Mouse (Mus musculus) kidney, embryonic 14.5 days (tissue): ENCODE results near the gene Med21. TPM values are rescaled to one million over a fixed set of nuclear protein-coding genes. Genes with fewer than 3 reads are reported as not detected.

Experiments
- ATAC-seq: fragments of 200-750 bp; cut with Nextera tagmentation; 2 replicates; pipeline ENCODE4 v1.8.0; 2017; ENCODE audit warnings: moderate number of reproducible peaks, mild to moderate bottlenecking, moderate TSS enrichment, moderate library complexity; ENCODE audit not compliant: low FRiP score, low TSS enrichment
- H3K27ac ChIP-seq: fragments of 300-500 bp; sonication (generic); 2 replicates; pipeline ENCODE4 v1.5.1; 2014; ENCODE audit warnings: low read depth, mild to moderate bottlenecking, low read length, moderate library complexity, mixed read lengths
- H3K27me3 ChIP-seq: fragments of 300-500 bp; sonication (generic); 2 replicates; pipeline ENCODE4 v1.6.1; 2014; ENCODE audit warnings: mild to moderate bottlenecking, low read length; ENCODE audit not compliant: control insufficient read depth, insufficient read depth
- H3K36me3 ChIP-seq: fragments of 300-500 bp; sonication (generic); 2 replicates; pipeline ENCODE4 v1.6.1; 2014; ENCODE audit warnings: low read length, mixed read lengths; ENCODE audit not compliant: control insufficient read depth, insufficient read depth
- H3K4me1 ChIP-seq: fragments of 300-500 bp; sonication (generic); 2 replicates; pipeline ENCODE4 v1.6.1; 2014; ENCODE audit warnings: low read length, mixed read lengths; ENCODE audit not compliant: control insufficient read depth, insufficient read depth
- H3K4me2 ChIP-seq: fragments of 300-500 bp; sonication (generic); replicated peaks from 2 replicates; pipeline ENCODE4 v1.6.1; 2014; ENCODE audit warnings: low read depth, mild to moderate bottlenecking, low read length
- H3K4me3 ChIP-seq: fragments of 300-500 bp; sonication (generic); 2 replicates; pipeline ENCODE4 v1.5.1; 2014; ENCODE audit warnings: mild to moderate bottlenecking, low read length
- H3K9ac ChIP-seq: fragments of 300-500 bp; sonication (generic); 2 replicates; pipeline ENCODE4 v1.6.1; 2014; ENCODE audit warnings: low read depth, mild to moderate bottlenecking, low read length, moderate library complexity
- H3K9me3 ChIP-seq: fragments of 300-500 bp; sonication (generic); 2 replicates; pipeline ENCODE4 v1.6.1; 2016; ENCODE audit warnings: low read length; ENCODE audit not compliant: control insufficient read depth
- WGBS: fragments of 180-500 bp; shearing (Covaris S2); extraction: QIAGEN DNeasy Blood & Tissue Kit; methylation state at CpG from one replicate; pipeline ENCODE4 v1.1.7; 2014; 5-methylcytosine and 5-hydroxymethylcytosine counted together
- polyA plus RNA-seq: library from polyadenylated mRNA; unstranded; fragments of >200 nt; fragmentation: Nextera tagmentation; extraction: Ambion mirVana; gene quantifications from 2 replicates; pipeline ENCODE4 v1.2.1, GENCODE M21; 2014

Med21 gene
- polyA plus RNA-seq, 1 experiment from 2014 or later, result 143 TPM

GRCm38 (mm10) chr6:146634759-146635606 lies 7.4 kb upstream of the Med21 start:
- H3K4me3 ChIP-seq, result peak overlapping the region; percentile 80
- peak overlapping the region; percentile 70 for H3K4me2 ChIP-seq

DNA sequence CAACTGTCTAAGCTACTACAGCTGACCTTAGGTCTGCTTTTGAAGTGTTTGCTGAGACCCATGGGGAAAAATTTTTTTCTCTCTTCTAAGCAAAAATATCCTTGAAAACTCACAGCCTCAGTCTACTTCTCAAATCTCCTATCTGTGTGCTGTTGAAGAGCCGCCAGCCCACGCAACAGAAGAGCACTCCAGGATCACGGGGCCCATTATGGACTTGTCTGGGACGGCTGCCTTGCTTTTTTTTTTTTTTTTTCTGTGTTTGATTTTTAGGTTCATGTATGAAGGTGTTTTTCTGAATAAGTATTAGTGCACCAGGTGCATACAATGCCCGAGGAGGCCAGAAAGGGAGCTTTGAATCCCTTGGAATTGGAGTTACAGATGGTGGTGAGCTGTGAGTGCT lies 5.9 kb upstream of the Med21 start:
- H3K9me3 ChIP-seq, result no peaks in the 10 kb centered on the region
- 86% methylated on average over 5 of the region's 5 CpGs for WGBS
- H3K27ac ChIP-seq, result no peak overlapping the region
- H3K36me3 ChIP-seq, result no peaks in the 10 kb centered on the region
- peaks cover 16% of the 10 kb centered on the region for H3K4me1 ChIP-seq
- no peak for ATAC-seq
- H3K9ac ChIP-seq, result no peak overlapping the region
- H3K4me3 ChIP-seq, result no peak overlapping the region
- H3K27me3 ChIP-seq, result no peaks in the 10 kb centered on the region
- H3K4me2 ChIP-seq, result no peak overlapping the region

More at GRCm38 (mm10) chr6:146634759-146635606, 7.4 kb upstream of the Med21 start:
- no peaks in the 10 kb centered on the region for H3K36me3 ChIP-seq
- H3K4me1 ChIP-seq, result peaks cover 16% of the 10 kb centered on the region
- H3K9me3 ChIP-seq, result no peaks in the 10 kb centered on the region
- no peak overlapping the region for H3K27ac ChIP-seq
- H3K9ac ChIP-seq, result no peak overlapping the region
- H3K27me3 ChIP-seq, result no peaks in the 10 kb centered on the region
- WGBS, result 63% methylated on average over 4 of the region's 4 CpGs
- no peak for ATAC-seq

DNA sequence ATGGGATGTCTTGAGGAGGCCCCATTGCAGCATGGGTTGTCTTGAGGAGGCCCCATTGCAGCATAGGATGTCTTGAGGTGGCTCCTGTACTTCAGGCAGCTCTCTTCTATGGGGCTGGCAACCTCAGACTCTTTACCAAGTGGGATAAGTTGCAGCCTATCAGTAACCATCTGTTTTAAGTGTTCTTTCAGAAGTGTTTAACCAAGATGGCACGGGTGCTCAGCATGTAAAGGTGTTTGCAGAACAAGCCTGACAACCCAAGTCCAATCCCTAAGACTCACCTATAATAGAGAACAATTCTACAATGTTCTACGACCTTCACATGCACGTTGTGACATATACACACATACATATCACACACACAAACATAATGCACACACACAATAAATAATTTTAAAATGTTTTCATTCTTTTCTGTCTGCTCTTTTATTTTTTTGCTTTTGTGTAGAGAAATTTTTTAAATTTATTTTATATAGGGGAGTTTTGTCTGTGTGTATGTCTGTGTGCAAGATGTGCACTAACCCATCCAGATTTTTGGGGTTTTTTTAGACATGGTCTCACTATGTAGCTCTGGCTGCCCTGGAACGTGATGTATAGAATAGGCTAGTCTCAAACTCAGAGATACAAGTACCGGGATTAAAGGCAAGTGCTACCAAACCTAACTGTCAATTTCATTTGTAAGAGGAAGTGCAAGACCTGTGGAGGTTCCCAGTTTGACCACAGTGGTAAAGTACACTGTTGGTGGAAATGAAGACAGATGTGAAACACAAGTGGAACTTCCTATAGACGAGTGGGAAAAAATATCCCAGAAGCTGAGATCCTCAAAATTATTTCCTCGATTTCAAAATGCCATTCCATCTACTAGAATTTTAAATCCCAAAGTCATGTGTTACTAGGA lies 2.0 kb upstream of the Med21 start:
- peaks cover 6% of the 10 kb centered on the region; the same call in 1 of the 2 replicates for H3K4me1 ChIP-seq
- H3K4me2 ChIP-seq, result no peak overlapping the region
- 90% methylated on average over 7 of the region's 7 CpGs for WGBS
- no peak overlapping the region for H3K4me3 ChIP-seq
- H3K27me3 ChIP-seq, result no peaks in the 10 kb centered on the region
- no peaks in the 10 kb centered on the region for H3K36me3 ChIP-seq
- no peak overlapping the region for H3K9ac ChIP-seq
- H3K9me3 ChIP-seq, result no peaks in the 10 kb centered on the region
- no peak overlapping the region for H3K27ac ChIP-seq
- no peak for ATAC-seq

GRCm38 (mm10) chr6:146640991-146641390 lies 1.4 kb upstream of the Med21 start:
- H3K27ac ChIP-seq, result no peak overlapping the region
- H3K9me3 ChIP-seq, result no peaks in the 10 kb centered on the region
- H3K4me3 ChIP-seq, result no peak overlapping the region
- no peak for ATAC-seq
- WGBS, result 82% methylated on average over 6 of the region's 6 CpGs
- no peaks in the 10 kb centered on the region for H3K36me3 ChIP-seq
- no peaks in the 10 kb centered on the region for H3K27me3 ChIP-seq
- H3K4me1 ChIP-seq, result peaks cover 6% of the 10 kb centered on the region; the same call in 1 of the 2 replicates
- H3K4me2 ChIP-seq, result no peak overlapping the region
- no peak overlapping the region for H3K9ac ChIP-seq

GRCm38 (mm10) chr6:146641621-146642210 lies 631 bp upstream of the Med21 start:
- 66% methylated on average over 11 of the region's 11 CpGs for WGBS
- ATAC-seq, result no peak

DNA sequence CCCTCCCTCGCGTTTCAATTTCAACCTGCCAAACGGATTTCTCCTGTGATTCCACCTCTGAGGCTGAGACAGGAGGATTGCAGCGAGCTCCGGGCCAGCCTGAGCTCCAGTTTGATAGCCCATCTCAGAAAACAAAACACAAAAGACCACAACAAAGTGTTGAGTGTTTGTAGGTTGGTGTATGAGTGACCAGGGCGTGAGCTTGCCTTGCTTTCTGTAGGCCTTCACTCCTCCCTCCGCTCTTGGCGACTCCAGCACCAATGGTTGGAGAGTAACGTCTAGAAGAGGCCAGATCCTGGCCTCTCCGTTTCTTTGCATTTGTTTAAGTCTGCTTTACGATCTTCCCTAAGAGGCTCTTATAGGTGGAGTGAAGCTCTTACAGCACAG lies 830 bp downstream of the Med21 start:
- H3K36me3 ChIP-seq, result no peaks in the 10 kb centered on the region
- peak overlapping the region; percentile 83 for H3K4me2 ChIP-seq
- ATAC-seq, result no peak
- H3K4me3 ChIP-seq, result peak overlapping the region; percentile 87
- H3K9me3 ChIP-seq, result no peaks in the 10 kb centered on the region
- no peaks in the 10 kb centered on the region for H3K27me3 ChIP-seq
- 29% methylated on average over 11 of the region's 11 CpGs for WGBS
- H3K9ac ChIP-seq, result peak overlapping the region; percentile 86
- peak overlapping the region; percentile 93; the same call in 1 of the 2 replicates for H3K27ac ChIP-seq
- H3K4me1 ChIP-seq, result peaks cover 6% of the 10 kb centered on the region; the same call in 1 of the 2 replicates

More at GRCm38 (mm10) chr6:146641621-146642210, 631 bp upstream of the Med21 start:
- Histone ChIP-seq H3K9me3 (no peaks in the 10 kb centered on the region), H3K36me3 (no peaks in the 10 kb centered on the region), H3K4me2 (peak overlapping the region; percentile 83), H3K9ac (peak overlapping the region; percentile 20; the same call in 1 of the 2 replicates), H3K27me3 (no peaks in the 10 kb centered on the region), H3K4me3 (peak overlapping the region; percentile 87), H3K4me1 (peaks cover 6% of the 10 kb centered on the region; the same call in 1 of the 2 replicates), H3K27ac (no peak overlapping the region)

DNA sequence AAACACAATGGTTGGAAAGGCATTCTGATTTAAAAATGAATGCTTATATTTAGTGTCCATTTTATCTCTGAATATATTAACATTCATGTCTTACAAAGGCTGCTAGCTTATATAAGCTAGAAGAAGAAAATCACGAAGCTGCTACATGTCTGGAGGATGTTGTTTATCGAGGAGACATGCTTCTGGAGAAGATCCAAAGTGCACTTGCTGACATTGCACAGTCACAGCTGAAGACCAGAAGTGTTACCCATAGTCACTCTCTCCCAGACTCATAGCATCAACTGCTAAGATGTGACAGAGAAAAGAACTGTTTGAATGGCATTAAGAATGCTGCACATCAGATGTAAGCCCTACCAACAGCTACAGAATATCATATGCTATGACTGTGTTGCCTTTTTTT lies 7.7 kb downstream of the Med21 start:
- peaks cover 13% of the 10 kb centered on the region for H3K36me3 ChIP-seq
- H3K9me3 ChIP-seq, result no peaks in the 10 kb centered on the region
- WGBS, result 86% methylated on average over 2 of the region's 2 CpGs
- no peak overlapping the region for H3K27ac ChIP-seq
- no peak for ATAC-seq
- no peaks in the 10 kb centered on the region for H3K27me3 ChIP-seq
- H3K4me1 ChIP-seq, result no peaks in the 10 kb centered on the region
- no peak overlapping the region for H3K4me2 ChIP-seq
- H3K4me3 ChIP-seq, result no peak overlapping the region
- H3K9ac ChIP-seq, result no peak overlapping the region

DNA sequence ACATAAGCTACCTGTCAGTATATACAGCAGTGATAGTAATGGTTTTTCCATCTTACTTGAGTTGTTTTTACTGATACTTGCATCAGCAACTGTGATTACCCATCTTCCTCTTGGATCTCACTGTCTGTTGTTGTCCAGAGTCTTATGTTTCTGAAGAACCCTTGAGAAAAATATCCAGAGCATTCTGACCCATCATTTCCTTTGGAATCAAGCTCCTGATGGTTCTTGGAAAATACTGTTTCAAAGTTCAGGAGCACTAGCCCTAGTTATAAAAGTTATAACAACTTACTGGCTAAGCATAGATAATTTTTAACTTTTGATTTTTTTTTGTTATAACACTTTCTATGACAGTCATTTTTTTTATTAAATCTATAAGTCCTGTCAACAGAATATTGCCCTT lies 9.1 kb downstream of the Med21 start:
- H3K9me3 ChIP-seq, result no peaks in the 10 kb centered on the region
- no peak for ATAC-seq
- no peaks in the 10 kb centered on the region for H3K4me1 ChIP-seq
- H3K4me2 ChIP-seq, result no peak overlapping the region
- no peak overlapping the region for H3K9ac ChIP-seq
- H3K27ac ChIP-seq, result no peak overlapping the region
- no peak overlapping the region for H3K4me3 ChIP-seq
- no peaks in the 10 kb centered on the region for H3K27me3 ChIP-seq
- peaks cover 13% of the 10 kb centered on the region for H3K36me3 ChIP-seq
